Mouse (Mus musculus) testis, postnatal 14 days (tissue): ENCODE results near the gene Sdccag8.
A peak's percentile ranks its signal among the peaks of the same experiment; 100 is the strongest.

ENCODE experiments used
- DNase-seq: peaks from one replicate; pipeline ENCODE4 v3.0.0; 2021; ENCODE audit warnings: low spot score

The Sdccag8 gene

GRCm38 (mm10) chr1:176985691-176986090, 171.2 kb downstream of the Sdccag8 start:
- DNase-seq, result no peak

GRCm38 (mm10) chr1:176986275-176986674, 171.8 kb downstream of the Sdccag8 start:
- DNase-seq, result no peak

DNA sequence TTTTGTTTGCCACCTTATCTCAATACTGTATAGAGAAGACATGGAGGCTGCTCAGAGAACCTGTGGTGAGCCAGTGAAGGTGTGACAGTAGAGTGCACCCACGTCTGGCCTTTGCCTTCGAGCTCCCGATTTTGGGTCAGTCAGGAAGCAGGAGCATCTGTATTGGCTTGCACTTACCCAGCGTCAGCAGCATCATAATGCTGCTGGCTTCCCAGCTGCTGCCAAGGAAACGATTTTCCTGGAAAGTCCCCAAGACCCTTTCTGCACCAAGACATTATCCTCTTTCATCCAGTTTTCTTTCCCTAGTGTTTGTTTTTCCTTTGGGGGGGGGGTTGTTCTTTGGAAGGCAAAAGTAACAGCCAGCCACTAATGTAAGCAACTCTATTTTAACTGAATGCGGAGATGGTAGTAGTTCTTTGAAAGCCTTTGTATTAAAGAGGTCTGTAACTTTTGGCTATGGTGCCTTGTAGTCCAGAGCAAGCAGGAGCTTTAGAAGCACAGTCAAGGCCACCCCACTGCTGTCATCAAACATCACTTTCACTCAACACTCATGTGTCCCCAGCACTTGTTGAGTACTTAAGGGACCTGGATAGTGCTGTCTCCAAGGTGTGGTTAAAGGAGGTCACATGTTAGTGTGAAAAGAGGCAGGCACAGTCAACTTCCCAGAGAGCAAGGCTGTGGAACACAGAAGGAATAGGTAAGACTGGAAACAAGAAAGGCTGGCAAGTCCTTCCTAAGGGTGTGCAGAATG, 172.7 kb downstream of the Sdccag8 start:
- DNase-seq, result no peak

- no peak for DNase-seq
Measured at GRCm38 (mm10) chr1:176991473-176991872, 177.0 kb downstream of the Sdccag8 start.

DNA sequence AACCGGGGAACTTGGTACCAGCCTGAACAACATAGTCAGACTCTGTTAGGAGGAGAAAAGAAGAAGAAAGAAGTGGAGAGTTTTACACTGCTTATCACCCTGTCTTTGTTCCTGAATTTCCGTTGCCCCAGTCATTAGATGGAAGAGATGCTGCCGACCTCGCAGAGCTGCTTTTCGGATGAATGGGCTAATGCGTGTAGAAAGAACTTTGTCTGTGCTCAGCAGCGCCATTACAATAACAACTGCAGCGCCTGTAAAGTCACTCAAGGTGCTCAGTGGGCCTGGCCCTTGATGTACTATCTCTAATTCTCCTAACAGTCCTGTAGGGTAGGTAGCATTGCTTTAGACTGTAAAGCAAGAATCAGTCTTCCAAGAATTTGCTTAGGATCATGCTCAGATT, 178.1 kb downstream of the Sdccag8 start:
- DNase-seq, result no peak

DNA sequence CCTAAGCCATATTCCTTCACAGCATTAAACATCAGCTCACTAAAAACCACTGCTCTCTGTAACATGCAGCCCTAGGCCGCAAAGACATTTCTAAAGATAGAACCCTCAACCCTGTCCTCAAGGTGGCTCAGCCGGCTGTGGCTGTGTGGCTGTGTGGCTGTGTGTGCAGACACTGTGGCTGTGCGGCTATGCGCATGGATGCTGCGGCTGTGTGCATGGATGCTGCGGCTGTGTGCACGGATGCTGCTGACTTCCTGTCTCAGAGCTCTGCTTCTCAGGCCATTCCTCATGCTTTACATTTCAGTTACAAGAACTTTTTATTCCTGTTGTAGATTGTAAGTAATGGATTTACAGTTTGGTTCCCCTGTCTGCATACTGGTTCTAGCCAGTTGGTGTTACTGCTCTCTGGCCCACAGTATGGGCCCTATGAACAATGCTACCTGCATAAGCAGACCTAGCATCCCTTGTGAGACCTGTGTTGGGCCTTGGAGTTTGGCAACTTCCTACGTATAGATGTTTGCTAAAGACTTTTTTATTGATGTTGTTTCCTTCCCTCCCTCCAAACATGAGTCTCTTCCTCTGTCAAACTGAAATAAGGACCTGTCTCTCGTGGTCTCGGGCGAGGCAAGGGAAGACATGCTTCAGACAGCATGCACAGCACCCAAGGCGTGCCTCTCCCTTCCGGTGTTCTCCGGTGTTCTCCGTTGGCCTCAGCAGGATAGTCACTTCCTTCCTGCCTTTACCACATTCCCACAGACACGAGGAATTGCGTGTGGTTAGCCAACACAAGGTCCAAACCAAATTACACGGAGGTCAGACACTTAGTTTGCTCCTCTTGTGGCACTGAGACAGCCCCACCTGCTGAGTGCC, 178.9 kb downstream of the Sdccag8 start:
- no peak for DNase-seq

DNA sequence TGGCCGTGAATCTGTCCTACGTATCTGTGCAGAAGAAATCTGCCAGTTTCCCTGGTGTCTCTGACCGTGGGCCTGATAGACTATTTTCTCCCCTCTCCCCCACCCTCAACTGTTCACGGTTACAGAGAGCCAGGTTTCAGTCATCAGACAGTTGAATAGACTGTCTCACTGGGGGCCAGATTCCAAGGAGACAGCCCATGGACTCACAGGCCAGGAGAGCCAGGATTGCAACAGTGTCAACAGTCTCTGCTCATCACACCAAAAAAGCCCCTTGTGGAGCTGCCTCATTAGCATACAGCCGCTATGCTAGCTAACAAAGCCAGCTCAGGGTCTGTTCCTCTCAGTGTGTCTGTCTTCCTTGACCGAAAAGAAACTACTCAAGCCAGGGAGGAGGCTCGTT, 179.6 kb downstream of the Sdccag8 start:
- peak; percentile 47 for DNase-seq

GRCm38 (mm10) chr1:176994707-176995418, 180.4 kb downstream of the Sdccag8 start:
- DNase-seq, result no peak

GRCm38 (mm10) chr1:176995419-176995775, 180.9 kb downstream of the Sdccag8 start:
- DNase-seq, result no peak

DNA sequence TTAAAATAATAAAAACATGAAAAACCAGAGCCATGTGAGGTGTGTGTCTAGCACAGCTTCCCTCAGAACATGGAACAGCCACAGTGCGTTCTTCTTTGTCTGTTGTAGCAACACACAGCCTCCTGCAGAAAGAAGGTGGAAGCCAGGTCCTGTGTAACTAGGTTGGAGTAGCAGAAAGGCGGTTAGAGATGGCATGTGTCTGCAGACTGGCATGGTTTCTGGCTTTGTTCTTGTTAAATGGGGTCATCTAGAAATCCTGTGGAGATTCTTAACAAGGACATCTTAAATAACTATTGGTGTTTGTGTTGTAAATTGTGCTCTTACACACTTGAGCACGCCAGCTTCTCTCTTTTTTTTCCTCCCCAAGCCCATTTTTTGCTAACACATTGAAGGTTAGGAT, 181.7 kb downstream of the Sdccag8 start:
- DNase-seq, result no peak

GRCm38 (mm10) chr1:176996630-176997201, 182.3 kb downstream of the Sdccag8 start:
- DNase-seq, result no peak

- no peak for DNase-seq
Measured at GRCm38 (mm10) chr1:176997254-176997653, 182.8 kb downstream of the Sdccag8 start.

DNA sequence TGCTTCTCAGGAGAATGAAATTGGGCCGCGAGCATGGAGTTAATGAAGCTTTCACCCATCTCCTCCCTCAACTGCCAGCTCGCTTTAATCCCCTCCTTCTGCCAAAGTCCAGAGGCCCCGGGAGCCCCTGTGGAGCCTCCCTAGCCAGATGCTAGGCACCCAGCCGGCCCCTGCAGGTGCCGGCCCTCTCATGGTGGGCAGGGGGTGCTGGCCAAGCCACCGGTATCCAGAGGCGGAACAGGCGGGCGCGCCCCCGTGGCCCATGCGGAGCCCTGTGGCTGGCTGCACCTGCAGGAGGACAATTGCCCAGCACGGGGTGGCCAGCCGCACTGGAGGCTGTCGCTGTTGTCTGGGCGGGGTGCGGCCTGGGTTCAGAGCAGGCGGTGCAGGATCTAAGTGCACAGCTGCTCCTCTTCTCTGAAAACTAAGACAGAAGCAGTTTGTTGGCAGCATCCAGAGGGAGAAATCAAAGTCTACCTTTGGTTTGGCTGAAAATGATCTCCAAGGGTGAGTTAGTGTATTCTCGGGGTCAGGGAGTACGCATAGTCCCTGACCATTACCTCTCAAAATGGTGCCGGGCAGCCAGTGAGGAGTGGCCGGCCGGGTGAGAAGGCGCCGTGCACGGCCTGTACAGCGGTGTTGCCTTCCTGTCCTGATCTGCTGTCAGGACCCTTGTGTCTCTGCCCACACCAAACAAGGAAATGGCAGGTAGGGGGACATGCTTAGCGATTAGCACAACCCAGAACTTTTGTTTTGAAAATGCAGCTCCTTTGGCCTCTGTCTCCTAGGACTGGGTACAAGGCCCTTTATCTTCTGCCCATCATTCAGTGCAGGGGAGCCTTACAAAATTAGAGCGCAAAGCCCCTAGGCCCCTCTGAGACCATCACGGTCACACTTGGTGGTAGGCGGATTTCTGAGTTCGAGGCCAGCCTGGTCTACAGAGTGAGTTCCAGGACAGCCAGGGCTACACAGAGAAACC, 183.5 kb downstream of the Sdccag8 start:
- DNase-seq, result peak; percentile 32

DNA sequence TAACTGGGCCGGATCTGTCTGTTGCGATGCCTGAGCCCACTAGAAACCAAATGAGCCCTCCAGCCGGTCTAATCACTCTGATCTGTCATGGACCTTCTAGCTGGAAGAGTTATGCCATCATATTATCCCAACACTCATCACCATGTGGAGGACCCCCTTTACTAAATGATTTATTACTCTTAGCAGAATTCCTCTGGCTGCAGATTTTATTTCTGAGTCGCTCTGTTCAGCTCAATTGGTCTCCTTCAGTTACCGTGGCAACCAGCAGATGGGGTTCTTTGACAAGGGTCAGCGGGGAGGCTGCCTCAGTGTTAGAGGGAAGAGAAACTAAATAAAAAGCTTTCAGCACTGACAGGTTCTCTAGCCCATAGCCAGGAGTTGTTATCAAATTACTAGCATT, 184.6 kb downstream of the Sdccag8 start:
- no peak for DNase-seq

GRCm38 (mm10) chr1:177002951-177003350, 188.5 kb downstream of the Sdccag8 start:
- DNase-seq, result no peak

DNA sequence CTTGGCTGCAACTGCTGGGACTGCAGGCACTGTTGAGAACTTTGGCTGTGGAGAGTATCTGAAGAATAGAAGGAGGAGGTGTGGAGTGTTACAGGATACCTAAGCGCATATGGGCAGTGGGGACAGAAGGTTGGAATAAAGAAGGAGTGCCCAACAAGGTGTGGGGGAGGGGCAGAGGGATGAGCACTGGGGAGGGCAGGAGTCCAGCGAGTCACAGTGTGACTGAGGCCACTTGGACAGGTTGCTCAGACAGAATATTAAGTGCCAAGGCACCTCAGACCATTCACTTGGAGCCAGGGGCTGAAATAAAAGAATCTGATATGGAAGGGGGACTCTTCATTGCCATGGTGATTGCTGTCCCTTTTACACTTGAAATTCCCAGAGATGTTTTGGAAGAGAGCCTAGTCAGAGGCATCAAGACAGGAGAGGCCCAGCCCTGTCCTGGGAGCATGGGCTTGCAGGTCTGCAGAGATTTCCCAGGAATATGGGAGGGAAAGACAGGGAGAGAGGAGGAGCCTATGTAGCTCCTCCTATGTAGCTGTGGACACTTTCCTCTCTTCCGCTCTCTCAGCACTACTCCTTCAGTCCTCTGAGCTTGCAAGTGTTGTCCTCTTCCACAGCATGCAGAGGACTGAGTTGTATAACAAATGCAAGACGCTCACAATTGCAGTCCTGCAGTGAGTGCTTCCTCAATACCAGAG, 189.7 kb downstream of the Sdccag8 start:
- no peak for DNase-seq

- DNase-seq, result no peak
Measured at GRCm38 (mm10) chr1:177007405-177007804, 192.9 kb downstream of the Sdccag8 start.

DNA sequence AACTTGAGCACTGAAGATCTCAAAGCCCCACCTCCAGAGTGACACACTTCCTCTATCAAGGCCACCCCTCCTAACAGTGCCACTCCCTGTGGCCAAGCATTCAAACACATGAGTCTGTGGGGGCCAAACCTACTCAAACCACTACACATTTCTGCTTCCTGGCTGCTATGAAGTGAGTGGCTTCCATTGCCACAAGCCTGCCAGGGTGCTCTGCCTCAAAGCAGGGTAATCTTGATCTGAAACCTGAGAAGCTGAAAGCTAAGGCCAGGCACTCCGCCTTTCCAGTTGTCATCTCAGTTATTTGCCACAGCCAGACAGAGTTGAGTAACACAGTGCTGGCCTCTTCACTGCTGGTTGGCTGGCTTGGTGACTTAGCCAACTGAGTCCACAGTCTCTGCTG, 194.3 kb downstream of the Sdccag8 start:
- no peak for DNase-seq

- DNase-seq, result no peak
Measured at GRCm38 (mm10) chr1:177010041-177010440, 195.6 kb downstream of the Sdccag8 start.

- DNase-seq, result no peak
Measured at GRCm38 (mm10) chr1:177010607-177011302, 196.3 kb downstream of the Sdccag8 start.
